In genomic region chr1:183905345-183906142, GRCm38 (mm10) we compare ENCODE assay signal across 9 mouse cellular contexts.
DNase-seq lines count a peak whose midpoint lies in the region; ATAC-seq lines count a peak whose summit lies in the region.
"Had no signal": no experiment of that assay in that cellular context is flagged by ENCODE, and none has a peak within 500 bp of the region (broad histone marks: within the 10 kb centered on the region; RNA-seq: fewer than 3 reads in every experiment).

No protein-coding gene starts in this region.

- H3K27ac ChIP-seq in forebrain, embryonic 15.5 days (replicated peaks), result no peak overlapping the region
- no peak overlapping the region for H3K27ac ChIP-seq in hindbrain, embryonic 14.5 days
- H3K27ac ChIP-seq: embryonic facial prominence, embryonic 12.5 days had no signal

- no peaks in the 10 kb centered on the region for H3K9me3 ChIP-seq in forebrain, embryonic 15.5 days
- H3K9me3 ChIP-seq in hindbrain, embryonic 14.5 days (ENCODE audit: control insufficient read depth, low read length), result no peaks in the 10 kb centered on the region
- H3K9me3 ChIP-seq: embryonic facial prominence, embryonic 12.5 days had no signal

- no peak overlapping the region for H3K9ac ChIP-seq in forebrain, embryonic 15.5 days (replicated peaks)
- H3K9ac ChIP-seq in hindbrain, embryonic 14.5 days, result no peak overlapping the region
- H3K9ac ChIP-seq: embryonic facial prominence, embryonic 12.5 days had no signal

- whole genome bisulfite sequencing in forebrain, embryonic 15.5 days, result 88% methylated on average over 11 of the region's 11 CpGs
- 84% methylated on average over 11 of the region's 11 CpGs for WGBS in hindbrain, embryonic 14.5 days

- H3K4me2 ChIP-seq in forebrain, embryonic 15.5 days (replicated peaks), result no peak overlapping the region
- H3K4me2 ChIP-seq in hindbrain, embryonic 14.5 days (replicated peaks), result no peak overlapping the region
- H3K4me2 ChIP-seq: embryonic facial prominence, embryonic 12.5 days had no signal

- no peaks in the 10 kb centered on the region for H3K4me1 ChIP-seq in forebrain, embryonic 15.5 days
- no peaks in the 10 kb centered on the region for H3K4me1 ChIP-seq in hindbrain, embryonic 14.5 days (replicated peaks; ENCODE audit: control insufficient read depth, insufficient read depth, low read length)
- H3K4me1 ChIP-seq: embryonic facial prominence, embryonic 12.5 days had no signal

- peak; percentile 18; the same call in 1 of the 2 replicates for ATAC-seq in cerebellum, adult (ENCODE audit: insufficient number of reproducible peaks, low FRiP score, low TSS enrichment)
- no peak for ATAC-seq in forebrain, embryonic 15.5 days (replicated peaks)
- ATAC-seq in hindbrain, embryonic 14.5 days (ENCODE audit: low FRiP score), result no peak

- no peak overlapping the region for H3K4me3 ChIP-seq in forebrain, embryonic 15.5 days
- H3K4me3 ChIP-seq in hindbrain, embryonic 14.5 days (replicated peaks; ENCODE audit: low read length), result no peak overlapping the region
- H3K4me3 ChIP-seq: embryonic facial prominence, embryonic 12.5 days had no signal

- H3K36me3 ChIP-seq in forebrain, embryonic 15.5 days, result no peaks in the 10 kb centered on the region
- no peaks in the 10 kb centered on the region for H3K36me3 ChIP-seq in hindbrain, embryonic 14.5 days (replicated peaks; ENCODE audit: control insufficient read depth, insufficient read depth)
- H3K36me3 ChIP-seq: embryonic facial prominence, embryonic 12.5 days had no signal

- no peak for DNase-seq in cerebellum, adult 11 months
- DNase-seq in right cerebral cortex, adult 18-20 months, result peak; percentile 14
- no peak for DNase-seq in right cerebral cortex, postnatal 10 days (ENCODE audit: low spot score in 2 of 2)
- DNase-seq in heart, postnatal 4 days, result peak; percentile 61
- peak; percentile 45 for DNase-seq in testis, postnatal 14 days (ENCODE audit: low spot score)
- no peak for DNase-seq in hindbrain, embryonic 14.5 days (ENCODE audit: low spot score)

- no peaks in the 10 kb centered on the region for H3K27me3 ChIP-seq in forebrain, embryonic 15.5 days
- H3K27me3 ChIP-seq in hindbrain, embryonic 14.5 days (ENCODE audit: control insufficient read depth, insufficient read depth, low read length), result no peaks in the 10 kb centered on the region
- H3K27me3 ChIP-seq: embryonic facial prominence, embryonic 12.5 days had no signal

Comparison
In these comparisons a context has a peak if more than half of its experiments do, and no peak if none do; other contexts are left out.
1. DNase-seq: peak in right cerebral cortex, adult 18-20 months (single experiment), heart, postnatal 4 days (single experiment) and testis, postnatal 14 days (single experiment); none in cerebellum, adult 11 months (single experiment), right cerebral cortex, postnatal 10 days (0 of 2) and hindbrain, embryonic 14.5 days (single experiment).